Mouse (Mus musculus) v-Abl transformed pro-B cells (cell line): Measurements from ENCODE around the gene Creb5.

Experiments
- in situ Hi-C, 2 experiments: fragments of 400-800 bp; cut with MboI; formaldehyde crosslinking; loops; one replicate each; pipeline ENCODE4 v1.15.1; 2025; ENCODE audit not compliant: unreplicated experiment in 2 of 2

Gene Creb5

GRCm38 (mm10) chr6:53720009-53720408 lies 432.9 kb downstream of the Creb5 start:
- in situ Hi-C loops, result loop anchor here (5.0 to 25.0 kb wide), 3 partner anchors 188 to 733 kb away; no protein-coding TSS in a partner anchor

- in situ Hi-C loops, result loop anchor here (5.0 to 25.0 kb wide), 3 partner anchors 189 to 734 kb away; no protein-coding TSS in a partner anchor
These were observed 434.5 kb downstream of the Creb5 start for GRCm38 (mm10) chr6:53721595-53721994.

GRCm38 (mm10) chr6:53722694-53723093 lies 435.6 kb downstream of the Creb5 start:
- in situ Hi-C loops, result loop anchor here (5.0 to 25.0 kb wide), 3 partner anchors 190 to 735 kb away; no protein-coding TSS in a partner anchor

GRCm38 (mm10) chr6:53730487-53730886 lies 443.4 kb downstream of the Creb5 start:
- in situ Hi-C loops, result no loop called here

GRCm38 (mm10) chr6:53730996-53731485 lies 444.0 kb downstream of the Creb5 start:
- in situ Hi-C loops, result no loop called here

GRCm38 (mm10) chr6:53733546-53733945 lies 446.5 kb downstream of the Creb5 start:
- in situ Hi-C loops, result no loop called here

GRCm38 (mm10) chr6:53733999-53734398 lies 446.9 kb downstream of the Creb5 start:
- in situ Hi-C loops, result no loop called here

GRCm38 (mm10) chr6:53735696-53736095 lies 448.6 kb downstream of the Creb5 start:
- in situ Hi-C loops, result no loop called here

- in situ Hi-C loops, result no loop called here
These were observed 451.1 kb downstream of the Creb5 start for GRCm38 (mm10) chr6:53738206-53738605.

- in situ Hi-C loops, result no loop called here
These were observed 454.2 kb downstream of the Creb5 start for GRCm38 (mm10) chr6:53741222-53741621.
